Mouse (Mus musculus): ENCODE measurements around the gene Sycp2.

DNA sequence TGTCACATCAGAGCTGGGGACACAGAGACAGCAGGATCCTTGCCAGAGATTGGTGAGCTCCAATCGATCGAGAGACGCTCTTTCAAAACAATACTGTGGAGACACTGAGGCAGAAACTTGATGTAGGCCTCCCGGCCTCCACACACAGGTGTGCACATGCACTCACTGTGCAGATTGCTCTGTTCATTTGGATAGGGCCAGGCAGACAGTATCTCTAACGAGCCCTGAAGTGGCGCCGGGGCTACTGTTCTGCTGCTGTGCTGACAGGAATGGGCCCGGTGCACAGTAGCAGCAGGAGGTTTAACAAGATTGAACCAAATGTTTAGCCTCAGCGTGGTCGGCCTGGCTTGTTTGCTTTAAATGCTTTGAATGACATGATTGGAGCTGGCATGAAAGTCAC lies 43.5 kb upstream of the Sycp2 start:
- TF ChIP-seq CTCF (IDR thresholded peaks at IDR 0.05; ENCODE audit: low read depth) (no peak), EP300 (IDR thresholded peaks at IDR 0.05; ENCODE audit: low read depth) (no peak)
